Mouse (Mus musculus) hindbrain, embryonic 10.5 days (tissue): ENCODE measurements around the gene Mocs1. TPM values are rescaled to one million over a fixed set of nuclear protein-coding genes. Genes with fewer than 3 reads are reported as not detected.

Experiments used
- DNase-seq: peaks from one replicate; pipeline ENCODE4 v3.0.0-alpha.2; 2017; ENCODE audit warnings: low spot score
- H3K27ac ChIP-seq: fragments of 300-500 bp; sonication (generic); 2 replicates; pipeline ENCODE4 v1.5.1; 2016; ENCODE audit warnings: mild to moderate bottlenecking, moderate library complexity
- H3K27me3 ChIP-seq: fragments of 300-500 bp; sonication (generic); 2 replicates; pipeline ENCODE4 v1.6.1; 2016; ENCODE audit warnings: mild to moderate bottlenecking; ENCODE audit not compliant: poor library complexity, insufficient read depth, severe bottlenecking
- H3K36me3 ChIP-seq: fragments of 300-500 bp; sonication (generic); 2 replicates; pipeline ENCODE4 v1.6.1; 2016; ENCODE audit warnings: mild to moderate bottlenecking, moderate library complexity
- H3K4me1 ChIP-seq: fragments of 300-500 bp; sonication (generic); replicated peaks from 2 replicates; pipeline ENCODE4 v1.6.1; 2016; ENCODE audit warnings: mild to moderate bottlenecking
- H3K4me3 ChIP-seq: fragments of 300-500 bp; sonication (generic); 2 replicates; pipeline ENCODE4 v1.5.1; 2016; ENCODE audit warnings: mild to moderate bottlenecking, moderate library complexity
- H3K9me3 ChIP-seq: fragments of 300-500 bp; sonication (generic); 2 replicates; pipeline ENCODE4 v1.6.1; 2016; ENCODE audit warnings: mild to moderate bottlenecking, moderate library complexity
- WGBS: fragments of 180-500 bp; shearing (Covaris S2); methylation state at CpG from one replicate; pipeline ENCODE4 v1.1.7; 2016; 5-methylcytosine and 5-hydroxymethylcytosine counted together
- polyA plus RNA-seq: library from polyadenylated mRNA; unstranded; fragments of >200 nt; fragmentation: Nextera tagmentation; extraction: Ambion mirVana; gene quantifications from 2 replicates; pipeline ENCODE4 v1.2.1, GENCODE M21; 2016

Mocs1 gene
- polyA plus RNA-seq, 1 experiment from 2014 or later, result 6.0 TPM

DNA sequence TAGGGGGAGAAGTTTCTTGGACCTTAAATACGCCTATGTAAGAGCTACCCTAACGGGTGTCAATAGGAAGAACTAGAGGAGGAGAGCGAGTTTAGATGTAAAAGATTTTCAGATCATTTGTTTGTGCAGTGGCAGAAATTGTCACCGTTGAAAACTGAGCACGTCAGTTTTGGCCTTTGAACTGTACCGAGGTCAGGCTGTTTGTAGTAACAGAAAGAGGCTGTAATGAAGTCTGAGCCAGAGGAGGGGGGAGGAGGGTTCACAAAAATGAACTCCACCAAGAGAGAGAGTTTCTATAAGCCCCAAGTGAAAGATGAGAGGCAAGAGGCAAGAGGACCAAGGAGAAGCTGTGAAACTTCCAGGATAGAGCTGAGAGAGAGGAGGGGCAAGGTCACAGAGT is 8.3 kb upstream of the Mocs1 start:
- Histone ChIP-seq H3K27ac (no peak overlapping the region), H3K9me3 (no peaks in the 10 kb centered on the region), H3K36me3 (no peaks in the 10 kb centered on the region), H3K4me3 (no peak overlapping the region), H3K4me1 (peaks cover 6% of the 10 kb centered on the region; the same call in 1 of the 2 replicates), H3K27me3 (no peaks in the 10 kb centered on the region)
- DNase-seq, result no peak
- 67% methylated on average over 6 of the region's 6 CpGs for WGBS

DNA sequence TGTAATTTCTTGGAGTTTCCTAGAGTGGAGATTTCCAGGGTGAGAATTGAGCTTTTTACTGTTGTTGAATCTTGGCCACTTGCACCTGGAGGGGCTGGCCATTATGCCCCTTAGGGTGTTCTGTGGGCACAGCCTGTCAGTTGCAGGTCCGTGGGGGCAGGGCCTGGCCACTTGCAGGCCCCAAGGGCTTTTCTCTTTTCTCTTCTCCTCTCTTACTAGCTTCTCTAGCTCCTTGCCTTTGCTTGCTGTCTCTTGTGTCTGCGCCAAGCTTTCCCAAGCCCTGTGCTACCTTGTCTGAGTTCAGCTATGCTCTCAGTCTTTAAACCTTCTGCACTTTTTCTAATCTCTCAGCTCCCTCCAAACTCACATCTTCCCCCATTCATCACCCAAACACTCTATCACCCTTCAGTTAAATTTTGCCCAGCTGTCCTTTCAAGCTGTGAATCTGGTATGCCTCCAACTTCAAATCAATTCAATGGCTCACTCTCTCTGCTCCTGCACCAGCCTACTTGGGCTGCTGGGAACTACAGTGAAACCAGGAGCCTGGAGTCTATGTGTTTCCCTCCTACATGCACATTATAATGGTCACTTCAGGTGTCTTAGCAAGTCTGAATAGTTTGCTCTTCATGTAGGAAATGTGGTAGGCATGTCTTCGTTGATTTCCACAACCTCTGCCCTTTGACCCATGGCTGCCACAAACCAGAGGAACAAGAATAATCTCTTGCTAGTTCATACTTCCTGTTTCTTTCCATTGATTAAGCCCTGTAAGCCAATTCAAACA is 5.7 kb upstream of the Mocs1 start:
- H3K27ac ChIP-seq, result 0 out of 2 replicates have a peak overlapping the region, but pooled peaks have one; percentile 29
- no peak overlapping the region for H3K4me3 ChIP-seq
- H3K9me3 ChIP-seq, result no peaks in the 10 kb centered on the region
- H3K4me1 ChIP-seq, result peaks cover 6% of the 10 kb centered on the region; the same call in 1 of the 2 replicates
- 72% methylated on average over 3 of the region's 3 CpGs for WGBS
- no peaks in the 10 kb centered on the region for H3K27me3 ChIP-seq
- no peaks in the 10 kb centered on the region for H3K36me3 ChIP-seq
- DNase-seq, result no peak

DNA sequence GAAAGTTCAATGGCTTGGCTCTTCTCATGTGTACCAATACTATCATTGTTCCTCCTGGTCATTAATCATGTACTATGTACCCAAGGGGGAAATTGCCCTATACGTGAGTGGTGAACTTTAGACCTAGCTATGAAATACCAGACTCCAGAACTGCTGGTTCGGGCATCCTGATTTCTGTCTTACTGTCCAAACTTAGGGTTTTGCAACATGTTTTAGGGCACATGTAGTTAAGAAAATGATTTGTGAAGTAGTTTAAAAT is 5.2 kb upstream of the Mocs1 start:
- Histone ChIP-seq H3K4me3 (no peak overlapping the region), H3K36me3 (no peaks in the 10 kb centered on the region), H3K27ac (no peak overlapping the region), H3K9me3 (no peaks in the 10 kb centered on the region), H3K27me3 (no peaks in the 10 kb centered on the region), H3K4me1 (peaks cover 6% of the 10 kb centered on the region; the same call in 1 of the 2 replicates)
- no peak for DNase-seq
- WGBS, result 82% methylated on average over 2 of the region's 2 CpGs

DNA sequence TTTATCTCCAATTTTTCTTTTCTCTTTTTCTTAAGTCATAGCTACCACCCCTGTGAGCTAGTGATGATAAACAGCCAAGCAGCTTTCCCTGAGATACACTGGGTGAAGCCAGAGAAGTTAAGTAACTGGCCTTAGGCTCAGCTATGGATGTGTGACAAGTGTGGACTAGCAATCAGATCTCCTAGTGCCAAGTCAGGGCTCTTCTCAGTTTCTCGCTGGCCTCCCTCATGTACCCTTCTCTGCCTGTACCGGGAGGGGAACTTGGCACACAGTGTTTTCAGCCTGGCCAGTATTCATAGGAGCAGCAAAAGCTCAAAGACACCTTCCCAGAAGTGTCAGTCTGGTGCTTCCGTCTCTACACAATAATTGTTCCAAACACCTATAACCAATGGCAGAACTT is 4.3 kb upstream of the Mocs1 start:
- Histone ChIP-seq H3K4me1 (peaks cover 13% of the 10 kb centered on the region), H3K9me3 (no peaks in the 10 kb centered on the region), H3K4me3 (no peak overlapping the region), H3K36me3 (no peaks in the 10 kb centered on the region), H3K27me3 (no peaks in the 10 kb centered on the region), H3K27ac (no peak overlapping the region)
- no peak for DNase-seq
- WGBS, result 90% methylated on average over 3 of the region's 3 CpGs

DNA sequence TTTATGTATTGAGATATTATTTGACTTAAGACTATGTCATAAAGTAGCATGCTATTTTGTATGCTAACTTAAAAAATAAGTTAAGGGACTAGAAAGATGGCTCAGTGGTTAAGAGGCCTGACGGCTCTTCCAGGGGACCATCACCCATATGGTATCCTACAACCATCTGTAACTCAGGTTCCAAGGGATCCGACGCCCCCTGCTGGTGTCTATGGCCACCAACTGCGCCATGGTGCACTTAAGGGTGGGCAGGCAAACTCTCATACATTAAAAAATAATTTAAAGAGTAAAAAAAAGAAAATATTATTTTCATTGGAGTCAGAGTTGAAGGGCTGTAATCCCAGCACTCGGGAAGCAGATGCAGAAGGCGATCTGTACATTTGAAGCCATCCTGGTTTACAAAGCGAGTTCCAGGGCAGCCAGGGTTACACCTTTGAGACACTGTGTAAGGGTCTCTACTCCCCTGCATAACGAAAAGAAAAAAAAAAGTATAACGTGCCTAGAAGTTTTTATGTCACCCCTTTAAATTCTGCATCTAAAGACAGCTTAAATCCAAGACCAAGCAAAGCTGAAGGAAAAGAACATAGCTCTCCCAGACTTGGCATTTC is 427 bp upstream of the Mocs1 start:
- Histone ChIP-seq H3K36me3 (no peaks in the 10 kb centered on the region), H3K27ac (peak overlapping the region; percentile 92; the same call in 1 of the 2 replicates), H3K9me3 (no peaks in the 10 kb centered on the region), H3K4me1 (peaks cover 24% of the 10 kb centered on the region), H3K4me3 (peak overlapping the region; percentile 84), H3K27me3 (no peaks in the 10 kb centered on the region)
- peak; percentile 38 for DNase-seq
- whole genome bisulfite sequencing, result 17% methylated on average over 9 of the region's 9 CpGs

DNA sequence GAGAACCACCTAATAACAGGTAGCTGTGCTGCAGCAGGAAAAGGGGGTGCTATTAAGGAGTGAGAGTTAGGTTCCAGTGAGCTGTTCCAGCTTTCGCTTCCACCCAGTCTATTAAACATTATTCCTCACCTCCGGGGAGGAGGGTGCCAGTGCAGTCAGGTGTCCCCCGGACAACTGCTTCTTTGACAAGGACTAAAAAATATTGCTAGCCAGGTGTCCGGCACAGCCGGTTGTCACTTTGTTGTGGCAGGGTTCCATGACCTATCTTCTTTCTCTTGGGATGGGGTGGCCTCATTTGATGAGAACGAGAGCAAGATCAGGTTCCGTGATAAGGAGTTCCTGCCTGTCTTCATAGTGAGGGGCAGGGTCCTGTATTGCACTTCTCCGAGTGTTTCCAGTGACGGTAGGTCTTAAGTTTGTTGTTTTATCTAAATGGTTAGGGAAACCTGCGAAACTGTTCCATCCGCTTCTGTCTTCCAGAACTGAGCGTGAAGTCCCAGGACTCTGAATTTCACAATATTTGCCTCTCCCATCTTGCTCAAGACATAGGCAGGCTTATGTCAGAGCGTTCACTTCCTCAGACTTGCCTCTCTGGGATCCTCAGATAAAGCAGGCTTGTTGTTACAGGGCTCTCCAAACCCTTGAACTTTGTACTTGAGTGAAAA is 721 bp downstream of the Mocs1 start:
- H3K27ac ChIP-seq, result peak overlapping the region; percentile 92
- 74% methylated on average over 13 of the region's 13 CpGs for WGBS
- DNase-seq, result no peak
- peaks cover 24% of the 10 kb centered on the region for H3K4me1 ChIP-seq
- no peaks in the 10 kb centered on the region for H3K27me3 ChIP-seq
- H3K9me3 ChIP-seq, result no peaks in the 10 kb centered on the region
- peaks cover 8% of the 10 kb centered on the region for H3K36me3 ChIP-seq
- peak overlapping the region; percentile 84 for H3K4me3 ChIP-seq

DNA sequence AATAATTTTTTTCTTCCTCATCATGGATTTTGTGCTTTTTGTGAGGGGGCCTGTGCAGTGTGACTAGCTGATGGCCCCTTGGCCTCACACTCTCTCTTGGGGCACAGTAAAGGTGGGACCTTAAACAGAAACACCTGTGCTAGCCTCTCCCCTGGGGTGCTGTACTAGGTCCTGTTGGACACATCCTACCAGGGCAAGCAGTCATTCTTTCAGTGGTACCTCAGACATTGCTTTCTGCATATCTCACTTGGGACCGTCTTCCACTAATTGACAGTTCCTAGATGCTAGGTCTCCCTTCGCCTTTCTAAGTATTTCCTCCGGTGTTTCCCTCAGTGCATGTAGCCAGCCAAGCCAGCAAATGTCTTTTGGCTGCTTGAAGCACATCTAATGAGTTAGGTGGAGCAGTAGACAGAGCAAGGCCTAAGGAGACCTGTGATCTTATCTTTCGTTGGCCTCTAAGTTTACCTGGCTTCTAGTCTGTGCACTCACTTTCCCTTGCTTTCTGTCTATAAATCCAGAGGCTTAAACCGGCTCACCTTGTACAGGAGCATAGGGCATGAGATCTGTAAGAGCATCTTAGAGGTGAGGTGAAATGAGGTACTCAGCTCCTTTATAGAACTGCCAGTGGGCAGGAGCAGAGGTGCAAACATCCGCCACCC is 1.4 kb downstream of the Mocs1 start:
- no peak for DNase-seq
- 92% methylated on average over 6 of the region's 6 CpGs for WGBS
- H3K4me3 ChIP-seq, result no peak overlapping the region

DNA sequence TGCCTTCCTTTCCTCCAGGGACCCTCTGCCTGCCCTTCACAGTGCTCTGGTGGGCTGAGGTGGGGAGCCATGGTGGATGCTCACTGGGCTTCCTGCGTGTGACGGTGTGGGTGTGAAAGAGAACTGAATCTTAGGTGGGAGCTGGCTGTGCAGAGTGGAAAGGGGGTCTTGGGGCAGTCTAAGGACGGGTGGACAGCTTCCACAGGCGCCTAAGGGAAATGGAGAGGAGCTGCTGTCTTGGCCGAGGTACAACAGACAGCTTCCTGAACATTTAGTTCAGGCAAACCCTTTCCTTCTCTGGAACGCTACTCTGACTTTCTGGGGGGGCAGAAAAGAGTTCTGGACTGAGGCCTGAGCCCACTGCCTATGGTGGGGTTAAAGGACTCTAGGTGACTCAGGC is 2.0 kb downstream of the Mocs1 start:
- Histone ChIP-seq H3K36me3 (peaks cover 19% of the 10 kb centered on the region), H3K27ac (no peak overlapping the region), H3K27me3 (no peaks in the 10 kb centered on the region), H3K4me3 (no peak overlapping the region), H3K9me3 (peaks cover under 1% of the 10 kb centered on the region; the same call in 1 of the 2 replicates), H3K4me1 (peaks cover 32% of the 10 kb centered on the region)
- DNase-seq, result no peak
- WGBS, result 90% methylated on average over 6 of the region's 6 CpGs

More for the DNA sequence above, 1.4 kb downstream of the Mocs1 start:
- H3K27ac ChIP-seq, result no peak overlapping the region
- H3K9me3 ChIP-seq, result no peaks in the 10 kb centered on the region
- H3K4me1 ChIP-seq, result peaks cover 30% of the 10 kb centered on the region
- H3K27me3 ChIP-seq, result no peaks in the 10 kb centered on the region
- H3K36me3 ChIP-seq, result peaks cover 14% of the 10 kb centered on the region

DNA sequence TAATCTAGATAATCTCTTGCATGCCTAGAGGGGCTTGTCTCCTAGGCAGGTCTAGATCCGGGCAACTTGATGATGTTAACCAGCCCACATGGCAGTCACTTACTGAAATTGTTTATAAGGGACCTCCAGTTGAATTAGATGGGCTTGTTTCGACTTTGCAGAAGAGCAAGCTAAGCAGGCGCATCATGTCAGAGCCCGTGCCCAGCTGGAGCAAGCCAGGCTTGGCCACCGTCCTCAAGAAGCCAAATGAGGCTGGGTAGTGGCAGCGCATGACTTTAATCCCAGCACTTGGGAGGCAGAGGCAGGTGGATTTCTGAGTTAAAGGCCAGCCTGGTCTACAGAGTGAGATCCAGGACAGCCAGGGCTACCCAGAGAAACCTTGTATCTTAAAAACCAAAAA is 3.0 kb downstream of the Mocs1 start:
- Histone ChIP-seq H3K4me3 (no peak overlapping the region), H3K4me1 (peaks cover 32% of the 10 kb centered on the region), H3K27me3 (no peaks in the 10 kb centered on the region), H3K9me3 (peaks cover 4% of the 10 kb centered on the region; the same call in 1 of the 2 replicates), H3K27ac (no peak overlapping the region), H3K36me3 (peaks cover 30% of the 10 kb centered on the region)
- no peak for DNase-seq
- 91% methylated on average over 6 of the region's 6 CpGs for WGBS

DNA sequence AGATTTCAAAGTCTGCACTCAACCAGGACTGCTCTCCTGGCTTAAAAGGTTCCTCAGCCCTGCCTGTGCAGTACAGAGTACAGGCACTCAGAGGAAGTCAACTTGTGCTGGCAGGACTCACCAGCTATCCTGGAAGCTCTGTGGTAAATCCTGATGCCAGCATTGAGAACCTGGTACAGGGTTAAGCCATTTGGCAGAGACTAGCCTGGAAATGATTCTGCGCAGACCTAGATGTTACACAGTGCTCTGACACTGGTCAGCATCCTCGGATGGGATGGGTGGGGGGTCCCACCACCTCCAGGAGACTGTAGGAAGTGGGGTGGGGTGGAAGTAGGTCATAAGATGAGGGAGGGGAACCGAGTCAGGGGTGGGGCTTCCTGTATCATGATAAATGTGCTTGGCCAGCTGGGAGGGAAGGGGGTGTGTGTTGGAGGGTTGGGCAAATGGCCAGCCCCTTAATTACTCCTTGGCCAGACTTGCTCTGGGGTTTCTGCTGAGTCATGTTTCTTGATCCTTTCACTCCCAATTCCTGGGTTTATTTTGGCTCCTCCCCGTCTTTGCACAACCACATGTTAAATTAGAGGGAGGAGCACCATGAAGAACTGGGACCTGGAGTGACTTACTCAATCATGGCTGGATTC is 4.0 kb downstream of the Mocs1 start:
- no peak overlapping the region for H3K27ac ChIP-seq
- no peak overlapping the region for H3K4me3 ChIP-seq

DNA sequence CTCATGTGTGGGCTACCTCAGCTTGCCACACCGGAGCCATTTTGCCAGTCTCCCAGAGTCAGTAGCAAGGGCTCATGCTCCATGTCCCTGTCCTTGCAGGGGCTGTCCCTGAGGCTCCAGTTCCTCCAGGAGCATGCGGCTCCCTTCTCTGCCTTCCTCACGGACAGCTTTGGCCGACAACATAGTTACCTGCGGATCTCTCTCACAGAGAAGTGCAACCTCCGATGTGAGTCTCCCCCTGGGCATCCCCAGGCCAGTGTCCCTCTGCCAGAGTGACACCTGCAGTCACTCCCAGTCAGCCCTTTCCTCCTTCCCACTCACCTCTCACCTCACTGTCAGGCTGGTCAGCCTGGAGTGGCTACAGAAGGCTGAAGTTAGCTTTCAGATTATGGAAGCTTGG is 4.9 kb downstream of the Mocs1 start:
- Histone ChIP-seq H3K27me3 (no peaks in the 10 kb centered on the region), H3K9me3 (peaks cover 4% of the 10 kb centered on the region; the same call in 1 of the 2 replicates), H3K4me3 (no peak overlapping the region), H3K27ac (no peak overlapping the region), H3K36me3 (peaks cover 37% of the 10 kb centered on the region), H3K4me1 (peaks cover 32% of the 10 kb centered on the region)
- DNase-seq, result no peak
- 92% methylated on average over 6 of the region's 6 CpGs for WGBS

More for the DNA sequence above, 4.0 kb downstream of the Mocs1 start:
- peaks cover 32% of the 10 kb centered on the region for H3K4me1 ChIP-seq
- H3K9me3 ChIP-seq, result peaks cover 4% of the 10 kb centered on the region; the same call in 1 of the 2 replicates
- 86% methylated on average over 4 of the region's 4 CpGs for whole genome bisulfite sequencing
- DNase-seq, result no peak
- H3K27me3 ChIP-seq, result no peaks in the 10 kb centered on the region
- peaks cover 35% of the 10 kb centered on the region for H3K36me3 ChIP-seq

DNA sequence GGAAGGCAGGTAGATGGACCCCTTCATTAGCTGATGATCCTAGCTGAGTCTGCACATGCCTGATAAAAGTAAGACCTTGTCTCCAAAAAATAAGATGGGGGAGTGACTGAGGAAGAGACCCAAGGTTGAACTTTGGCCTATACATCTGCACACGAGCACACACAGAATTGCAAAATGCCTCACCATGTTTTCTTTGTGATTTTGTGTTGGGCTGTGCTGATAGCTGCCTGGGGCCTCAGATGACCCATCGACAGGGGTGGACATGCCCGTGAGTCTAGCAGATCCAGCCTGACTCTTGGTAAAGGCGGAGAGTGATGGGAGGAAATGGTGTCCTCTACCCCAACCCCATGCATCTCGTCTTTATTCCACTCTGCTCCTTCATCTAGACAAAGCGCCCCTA is 6.1 kb downstream of the Mocs1 start:
- WGBS, result 67% methylated on average over 6 of the region's 6 CpGs
- DNase-seq, result no peak
- Histone ChIP-seq H3K9me3 (peaks cover 4% of the 10 kb centered on the region; the same call in 1 of the 2 replicates), H3K4me3 (no peak overlapping the region), H3K27ac (no peak overlapping the region), H3K4me1 (peaks cover 22% of the 10 kb centered on the region), H3K27me3 (no peaks in the 10 kb centered on the region), H3K36me3 (peaks cover 40% of the 10 kb centered on the region)
